Mouse (Mus musculus) CH12.LX (cell line): ENCODE data around the gene Dnase2b. TPM values are rescaled to one million over a fixed set of nuclear protein-coding genes. Genes with fewer than 3 reads are reported as not detected.

Experiments
- DNase-seq: peaks from one replicate; pipeline ENCODE4 v3.0.0-alpha.2; 2013; ENCODE audit errors: extremely low read depth
- H3K27ac ChIP-seq: 2 replicates; pipeline ENCODE4 v1.5.1; 2012; ENCODE audit warnings: low read depth, mild to moderate bottlenecking, control low read depth, moderate library complexity; ENCODE audit not compliant: insufficient read depth
- H3K27me3 ChIP-seq: replicated peaks from 2 replicates; pipeline ENCODE3; 2012; ENCODE audit warnings: inconsistent platforms
- H3K36me3 ChIP-seq, 2 experiments: replicated peaks in 1 of 2; 2 replicates each; pipeline versions ENCODE3 to v1.6.1; 2012; ENCODE audit warnings: inconsistent platforms in 1 of 2, low read length in 1 of 2, mild to moderate bottlenecking in 1 of 2, mixed read lengths in 1 of 2, moderate library complexity in 1 of 2; ENCODE audit not compliant: control insufficient read depth in 1 of 2, insufficient read depth in 1 of 2
- H3K4me1 ChIP-seq, 2 experiments: 2 replicates each; pipeline ENCODE4 v1.6.1; 2012; ENCODE audit warnings: inconsistent platforms in 1 of 2, moderate library complexity in 1 of 2; ENCODE audit not compliant: insufficient read depth in 2 of 2, control insufficient read depth in 1 of 2
- H3K4me2 ChIP-seq: 2 replicates; pipeline ENCODE4 v1.6.1; 2012; ENCODE audit warnings: low read depth, mild to moderate bottlenecking, control low read depth; ENCODE audit not compliant: poor library complexity, insufficient read depth, severe bottlenecking
- H3K4me3 ChIP-seq, 3 experiments: fragments of 150-350 bp in 1 of 3; sonication (generic) in 1 of 3; replicated peaks in 1 of 3; 2 replicates each; pipeline versions ENCODE3 to v1.5.1; 2011 to 2012; ENCODE audit warnings: low read depth in 2 of 3, low read length in 2 of 3, mild to moderate bottlenecking in 2 of 3, moderate library complexity in 2 of 3, control low read depth in 1 of 3, improper control_type of control experiment in 1 of 3, inconsistent platforms in 1 of 3, mixed read lengths in 1 of 3; ENCODE audit not compliant: poor library complexity in 1 of 3
- H3K79me2 ChIP-seq: replicated peaks from 2 replicates; pipeline ENCODE4 v1.6.1; 2012; ENCODE audit warnings: mild to moderate bottlenecking, moderate library complexity; ENCODE audit not compliant: control insufficient read depth, poor library complexity, insufficient read depth, severe bottlenecking; ENCODE audit errors: extremely low read depth
- H3K9ac ChIP-seq: 2 replicates; pipeline ENCODE4 v1.6.1; 2012; ENCODE audit warnings: low read depth, mild to moderate bottlenecking, control low read depth, moderate library complexity; ENCODE audit not compliant: insufficient read depth
- H3K9me3 ChIP-seq: replicated peaks from 2 replicates; pipeline ENCODE3; 2012; ENCODE audit warnings: low read length, inconsistent platforms, mixed read lengths
- CHD2 ChIP-seq: IDR thresholded peaks from 2 replicates; pipeline ENCODE4 v1.6.1; 2011; ENCODE audit warnings: low read length, improper control_type of control experiment
- CTCF ChIP-seq, 2 experiments: IDR thresholded peaks in 1 of 2; conservative IDR thresholded peaks in 1 of 2; 2 replicates each; pipeline ENCODE4 v1.5.1; 2011 to 2012; ENCODE audit warnings: low read depth in 2 of 2, low read length in 2 of 2, improper control_type of control experiment in 1 of 2, inconsistent platforms in 1 of 2, mild to moderate bottlenecking in 1 of 2, moderate library complexity in 1 of 2
- ELF1 ChIP-seq: IDR thresholded peaks from 2 replicates; pipeline ENCODE4 v1.6.1; 2014; ENCODE audit warnings: low read depth, mild to moderate bottlenecking, inconsistent platforms, low read length, improper control_type of control experiment
- EP300 ChIP-seq: IDR thresholded peaks from 2 replicates; pipeline ENCODE4 v1.6.1; 2011; ENCODE audit warnings: low read length, improper control_type of control experiment
- ETS1 ChIP-seq: conservative IDR thresholded peaks from 2 replicates; pipeline ENCODE4 v1.6.1; 2012; ENCODE audit warnings: low read depth, mild to moderate bottlenecking, inconsistent platforms, low read length, improper control_type of control experiment, moderate library complexity
- GABPA ChIP-seq: IDR thresholded peaks from 2 replicates; pipeline ENCODE4 v1.6.1; 2012; ENCODE audit warnings: low read depth, low read length, improper control_type of control experiment, inconsistent platforms; ENCODE audit not compliant: insufficient replicate concordance
- KAT2A ChIP-seq: IDR thresholded peaks from 2 replicates; pipeline ENCODE4 v1.6.1; 2012; ENCODE audit warnings: low read length, improper control_type of control experiment, inconsistent platforms; ENCODE audit not compliant: insufficient replicate concordance
- MAZ ChIP-seq: IDR thresholded peaks from 2 replicates; pipeline ENCODE4 v1.6.1; 2012; ENCODE audit warnings: low read depth, mild to moderate bottlenecking, inconsistent platforms, low read length, improper control_type of control experiment, moderate library complexity
- MXI1 ChIP-seq: IDR thresholded peaks from 2 replicates; pipeline ENCODE4 v1.6.1; 2011; ENCODE audit warnings: mild to moderate bottlenecking, low read depth, low read length, improper control_type of control experiment
- MYC ChIP-seq: IDR thresholded peaks from 2 replicates; pipeline ENCODE4 v1.6.1; 2011; ENCODE audit warnings: low read depth, mild to moderate bottlenecking, improper control_type of control experiment, low read length
- NRF1 ChIP-seq: IDR thresholded peaks from 2 replicates; pipeline ENCODE4 v1.6.1; 2014; ENCODE audit warnings: low read depth, mild to moderate bottlenecking, inconsistent platforms, low read length, improper control_type of control experiment, moderate library complexity
- PAX5 ChIP-seq: IDR thresholded peaks from 2 replicates; pipeline ENCODE4 v1.6.1; 2012; ENCODE audit warnings: low read length, inconsistent platforms, mixed read lengths
- POLR2A ChIP-seq: IDR thresholded peaks from 2 replicates; pipeline ENCODE4 v1.6.1; 2011; ENCODE audit warnings: low read depth, mild to moderate bottlenecking, improper control_type of control experiment, low read length
- POLR2AphosphoS2 ChIP-seq: IDR thresholded peaks from 2 replicates; pipeline ENCODE4 v1.6.1; 2011; ENCODE audit warnings: low read depth, low read length, improper control_type of control experiment
- RAD21 ChIP-seq: IDR thresholded peaks from 2 replicates; pipeline ENCODE4 v1.6.1; 2011; ENCODE audit warnings: low read depth, mild to moderate bottlenecking, low read length, improper control_type of control experiment, moderate library complexity
- RCOR1 ChIP-seq: conservative IDR thresholded peaks from 2 replicates; pipeline ENCODE4 v1.6.1; 2012; ENCODE audit warnings: low read depth, mild to moderate bottlenecking, inconsistent platforms, low read length, improper control_type of control experiment
- TBP ChIP-seq: conservative IDR thresholded peaks from 2 replicates; pipeline ENCODE4 v1.6.1; 2011; ENCODE audit warnings: low read depth, low read length, improper control_type of control experiment
- TCF12 ChIP-seq: IDR thresholded peaks from 2 replicates; pipeline ENCODE4 v1.6.1; 2014; ENCODE audit warnings: low read depth, mild to moderate bottlenecking, inconsistent platforms, low read length, improper control_type of control experiment
- UBTF ChIP-seq: IDR thresholded peaks from 2 replicates; pipeline ENCODE4 v1.6.1; 2012; ENCODE audit warnings: low read depth, mild to moderate bottlenecking, inconsistent platforms, low read length, improper control_type of control experiment, moderate library complexity
- USF2 ChIP-seq: conservative IDR thresholded peaks from 2 replicates; pipeline ENCODE4 v1.6.1; 2011; ENCODE audit warnings: low read depth, low read length, improper control_type of control experiment
- ZC3H11A ChIP-seq: IDR thresholded peaks from 2 replicates; pipeline ENCODE4 v1.6.1; 2012; ENCODE audit warnings: low read depth, mild to moderate bottlenecking, inconsistent platforms, low read length, improper control_type of control experiment
- ZKSCAN1 ChIP-seq: IDR thresholded peaks from 2 replicates; pipeline ENCODE4 v1.6.1; 2012; ENCODE audit warnings: low read depth, inconsistent platforms, low read length, improper control_type of control experiment, borderline replicate concordance
- dilution Hi-C: fragments of 300-500 bp; cut with MboI; formaldehyde crosslinking; loops from 2 replicates; pipeline ENCODE4 v1.14.3; 2020; ENCODE audit warnings: low sequenced_read_pairs; ENCODE audit not compliant: extremely low pct_unique_long_range_greater_than_20kb, extremely low pct_ligation_motif_present
- in situ Hi-C: fragments of 300-500 bp; cut with MboI; formaldehyde crosslinking; loops from 3 replicates; pipeline ENCODE4 v1.14.3; 2019; ENCODE audit warnings: low sequenced_read_pairs, low pct_ligation_motif_present, low pct_unique_long_range_greater_than_20kb, mixed read lengths
- polyA plus RNA-seq: library from polyadenylated mRNA; unstranded; fragments of >175 nt; gene quantifications from 2 replicates; pipeline ENCODE4 v1.2.1, GENCODE M21; 2012; ENCODE audit warnings: low read depth; ENCODE audit not compliant: insufficient read length
- total RNA-seq, 2 experiments: library from RNA; depleted of rRNA; stranded (reverse); fragments of 300-350 nt in 1 of 2; fragments of >200 nt in 1 of 2; gene quantifications; 2 replicates each; pipeline ENCODE4 v1.2.3; 2012 to 2014

Dnase2b gene
- total and polyA plus RNA-seq, 3 experiments = not detected

- no peak for DNase-seq
- TF ChIP-seq POLR2A (no peak), ELF1 (no peak), RCOR1 (no peak), EP300 (no peak), PAX5 (no peak), CHD2 (no peak), ETS1 (no peak), MYC (no peak), GABPA (no peak), TBP (no peak), MAZ (no peak), MXI1 (no peak), CTCF (conservative IDR thresholded peaks at IDR 0.05 in 1 of 2, IDR thresholded peaks at IDR 0.05 in 1 of 2; ENCODE audit: low read depth in 2 of 2, low read length in 2 of 2) (no peak), KAT2A (no peak), RAD21 (no peak)
- no peaks in the 10 kb centered on the region for H3K79me2 ChIP-seq
- no peak overlapping the region for H3K4me3 ChIP-seq
- no peak overlapping the region for H3K27ac ChIP-seq
- in situ Hi-C loops (no loop called here), dilution Hi-C loops (no loop called here)
- no peaks in the 10 kb centered on the region for H3K36me3 ChIP-seq
- peaks cover 4 to 28% of the 10 kb centered on the region in 2 experiments for H3K4me1 ChIP-seq
- no peaks in the 10 kb centered on the region for H3K9me3 ChIP-seq
- H3K9ac ChIP-seq = no peak overlapping the region
- H3K27me3 ChIP-seq = no peaks in the 10 kb centered on the region
- H3K4me2 ChIP-seq = no peak overlapping the region; the same call in 1 of the 2 replicates
Observed at GRCm38 (mm10) chr3:146611821-146612220, 3.6 kb downstream of the Dnase2b start.

- Histone ChIP-seq H3K27me3 (no peaks in the 10 kb centered on the region), H3K4me2 (no peak overlapping the region), H3K9ac (no peak overlapping the region), H3K36me3 (no peaks in the 10 kb centered on the region), H3K4me1 (peaks cover 4 to 23% of the 10 kb centered on the region in 2 experiments), H3K27ac (no peak overlapping the region), H3K9me3 (no peaks in the 10 kb centered on the region), H3K4me3 (no peak overlapping the region), H3K79me2 (no peaks in the 10 kb centered on the region)
- in situ Hi-C loops = no loop called here
- TF ChIP-seq ZC3H11A = no peak
- no peak for TF ChIP-seq UBTF
- TF ChIP-seq POLR2AphosphoS2 = no peak
- TF ChIP-seq POLR2A = no peak
- no peak for TF ChIP-seq ZKSCAN1
- TF ChIP-seq TCF12 = no peak
- no peak for TF ChIP-seq NRF1
- no peak for TF ChIP-seq KAT2A
- no peak for TF ChIP-seq USF2
- no peak for DNase-seq
- dilution Hi-C loops = no loop called here
Observed at GRCm38 (mm10) chr3:146611261-146611660, 4.1 kb downstream of the Dnase2b start.
